In the genomic region with DNA sequence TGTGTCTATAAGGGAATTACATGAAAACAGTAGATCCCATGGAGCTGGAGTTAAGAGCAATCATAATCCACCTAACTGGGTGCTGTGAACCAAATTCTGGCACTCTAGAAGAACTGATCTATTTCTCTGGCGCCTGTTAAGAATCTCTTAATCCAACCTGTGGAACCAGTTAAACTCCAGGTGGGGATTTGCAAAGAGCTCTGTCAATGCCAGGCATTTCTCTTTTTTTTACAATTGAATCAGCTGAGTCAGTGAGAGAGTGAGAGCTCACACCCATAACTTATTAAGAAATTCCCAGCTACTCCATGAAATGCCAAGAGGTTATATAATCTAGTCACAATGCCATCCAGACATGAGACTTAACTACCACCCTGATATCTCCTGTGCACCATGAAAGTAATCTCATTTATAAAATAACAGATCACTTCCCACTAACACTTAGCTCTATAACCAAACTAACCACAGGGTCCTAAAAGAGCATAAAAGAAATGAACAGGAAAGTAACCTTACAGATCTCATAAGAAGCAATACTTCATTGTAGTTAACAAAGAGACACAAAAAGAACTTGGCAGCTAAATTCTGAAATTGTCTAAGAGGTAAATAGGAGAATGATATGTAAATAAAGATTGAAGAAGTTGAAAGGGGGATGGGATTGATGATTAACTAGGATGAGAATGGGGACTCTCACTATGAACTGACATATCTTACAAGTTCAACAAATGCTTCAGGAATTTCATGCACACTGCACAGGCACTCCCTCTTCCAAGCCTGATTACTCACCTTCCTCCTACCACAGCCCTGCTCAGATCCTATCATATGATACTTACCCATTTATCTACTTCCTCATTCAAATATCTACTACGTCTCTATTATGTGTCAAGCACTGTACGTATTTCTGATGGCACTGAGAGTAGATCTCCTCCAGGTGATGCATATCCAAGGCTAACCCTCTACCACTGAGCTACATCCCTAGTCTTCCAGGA, we compare ENCODE assay signal across 21 mouse cellular contexts. TPM values are rescaled to one million over a fixed set of nuclear protein-coding genes. Genes with fewer than 3 reads are reported as not detected.
DNase-seq lines count a peak whose midpoint lies in the region; ATAC-seq and TF ChIP-seq lines count a peak whose summit lies in the region.
"Had no signal": no experiment of that assay in that cellular context is flagged by ENCODE, and none has a peak within 500 bp of the region (broad histone marks: within the 10 kb centered on the region; RNA-seq: fewer than 3 reads in every experiment).

No protein-coding gene starts in this region.

- intact Hi-C loops in left cerebral cortex, adult 2 months (cut with DNase I) = no loop called here

- no peaks in the 10 kb centered on the region for H3K27me3 ChIP-seq in kidney, embryonic 14.5 days (ENCODE audit: control insufficient read depth, insufficient read depth, low read length)
- H3K27me3 ChIP-seq in midbrain, embryonic 15.5 days (replicated peaks) = no peaks in the 10 kb centered on the region
- H3K27me3 ChIP-seq: embryonic facial prominence, embryonic 12.5 days; neural tube, embryonic 12.5 days had no signal

- H3K4me3 ChIP-seq in kidney, embryonic 14.5 days (ENCODE audit: low read length) = no peak overlapping the region
- H3K4me3 ChIP-seq in midbrain, embryonic 15.5 days = no peak overlapping the region
- H3K4me3 ChIP-seq in left cerebral cortex, adult 2 months = no peak overlapping the region
- H3K4me3 ChIP-seq: embryonic facial prominence, embryonic 12.5 days; neural tube, embryonic 12.5 days had no signal

- 0 out of 2 replicates have a peak, but pooled peaks cover 3% of the 10 kb centered on the region for H3K36me3 ChIP-seq in kidney, embryonic 14.5 days (ENCODE audit: control insufficient read depth, insufficient read depth, low read length)
- H3K36me3 ChIP-seq in midbrain, embryonic 15.5 days (replicated peaks) = no peaks in the 10 kb centered on the region
- H3K36me3 ChIP-seq: embryonic facial prominence, embryonic 12.5 days had no signal

- WGBS in kidney, embryonic 14.5 days = 74% methylated on average over 3 of the region's 3 CpGs
- 94% methylated on average over 3 of the region's 3 CpGs for WGBS in midbrain, embryonic 15.5 days

- H3K27ac ChIP-seq in kidney, embryonic 14.5 days (ENCODE audit: low read depth, low read length) = no peak overlapping the region
- no peak overlapping the region for H3K27ac ChIP-seq in midbrain, embryonic 15.5 days
- no peak overlapping the region for H3K27ac ChIP-seq in left cerebral cortex, adult 2 months
- H3K27ac ChIP-seq: embryonic facial prominence, embryonic 12.5 days; hindbrain, embryonic 14.5 days; neural tube, embryonic 12.5 days had no signal

- no peak for TF ChIP-seq CTCF in left cerebral cortex, adult 2 months (IDR thresholded peaks at IDR 0.05)

- no peaks in the 10 kb centered on the region for H3K4me1 ChIP-seq in kidney, embryonic 14.5 days (ENCODE audit: control insufficient read depth, insufficient read depth, low read length)
- H3K4me1 ChIP-seq in midbrain, embryonic 15.5 days = no peaks in the 10 kb centered on the region
- H3K4me1 ChIP-seq: embryonic facial prominence, embryonic 12.5 days; neural tube, embryonic 12.5 days had no signal

- DNase-seq in kidney, adult 9 months = no peak
- peak; percentile 82 for DNase-seq in 416B (ENCODE audit: low read depth)
- DNase-seq in gonadal fat pad, adult 2 months (ENCODE audit: low read depth) = peak; percentile 76
- DNase-seq in c-Kit-positive CD71-positive TER-119-positive erythroid progenitor cells, embryonic 14.5 days (ENCODE audit: low spot score) = no peak
- no peak for DNase-seq in left cerebral cortex, adult 2 months (ENCODE audit: extremely low spot score in 1 of 2, low spot score in 2 of 2)
- DNase-seq: cerebellum, adult 8-10 months; gastrocnemius, postnatal 25 days; lung, adult 18-20 months; thymus, postnatal 14 days had no signal

- H3K9me3 ChIP-seq in kidney, embryonic 14.5 days (ENCODE audit: control insufficient read depth, low read length) = no peaks in the 10 kb centered on the region
- 0 out of 2 replicates have a peak, but pooled peaks cover 8% of the 10 kb centered on the region for H3K9me3 ChIP-seq in midbrain, embryonic 15.5 days
- H3K9me3 ChIP-seq: neural tube, embryonic 12.5 days had no signal

- peak; percentile 43; the same call in 1 of the 2 replicates for ATAC-seq in kidney, embryonic 14.5 days (ENCODE audit: low FRiP score, low TSS enrichment)
- 0 out of 2 replicates have a peak, but pooled peaks have one; percentile 34 for ATAC-seq in megakaryocyte-erythroid progenitor cell, adult 5-6 weeks (replicated peaks; ENCODE audit: low FRiP score, low TSS enrichment, poor library complexity, severe bottlenecking)
- no peak for ATAC-seq in midbrain, embryonic 15.5 days (replicated peaks)
- ATAC-seq: forebrain, embryonic 14.5 days had no signal

- H3K9ac ChIP-seq in kidney, embryonic 14.5 days (ENCODE audit: low read depth, low read length) = no peak overlapping the region
- H3K9ac ChIP-seq in midbrain, embryonic 15.5 days = no peak overlapping the region
- H3K9ac ChIP-seq: embryonic facial prominence, embryonic 12.5 days; hindbrain, embryonic 14.5 days; neural tube, embryonic 12.5 days had no signal

- no peak overlapping the region for H3K4me2 ChIP-seq in kidney, embryonic 14.5 days (replicated peaks; ENCODE audit: low read depth, low read length)
- H3K4me2 ChIP-seq in midbrain, embryonic 15.5 days = no peak overlapping the region
- H3K4me2 ChIP-seq: embryonic facial prominence, embryonic 12.5 days; hindbrain, embryonic 14.5 days; midbrain, embryonic 11.5 days; neural tube, embryonic 12.5 days had no signal

RNA-seq across cellular contexts. Expression of a gene that starts 12.9 kb away (rescaled TPM):
- polyA plus RNA-seq in kidney, embryonic 14.5 days (2014; fragmentation: Nextera tagmentation; extraction: Ambion mirVana) = 17.2 and 23.5 TPM in 2 replicates
- 10.6 and 12.9 TPM in 2 replicates for polyA plus RNA-seq in gonadal fat pad, adult 2 months (2012; rRNA removed)
- total RNA-seq in megakaryocyte-erythroid progenitor cell, adult 5-6 weeks (2014; fragmentation: Nextera tagmentation) = 22.6 and 23.6 TPM in 2 replicates
- total RNA-seq in megakaryocyte-erythroid progenitor cell, adult 5-6 weeks (2017) = 28.2 and 30.6 TPM in 2 replicates
- polyA plus RNA-seq in midbrain, embryonic 15.5 days (2015; fragmentation: Nextera tagmentation; extraction: Ambion mirVana) = 241 and 243 TPM in 2 replicates
- 100 to 1,000 TPM; 123 to 130 TPM for total RNA-seq in left cerebral cortex, adult 2 months (2021)

RNA-seq across cellular contexts. Expression of a gene that starts 38.1 kb away (rescaled TPM):
- polyA plus RNA-seq in kidney, embryonic 14.5 days (2014; fragmentation: Nextera tagmentation; extraction: Ambion mirVana) = 0.24 TPM in 1 of 2 replicates, not detected in the other
- polyA plus RNA-seq in gonadal fat pad, adult 2 months (2012; rRNA removed) = not detected in 2 replicates
- not detected in 2 replicates for total RNA-seq in megakaryocyte-erythroid progenitor cell, adult 5-6 weeks (2014; fragmentation: Nextera tagmentation)
- total RNA-seq in megakaryocyte-erythroid progenitor cell, adult 5-6 weeks (2017) = not detected in 2 replicates
- not detected in 2 replicates for polyA plus RNA-seq in midbrain, embryonic 15.5 days (2015; fragmentation: Nextera tagmentation; extraction: Ambion mirVana)
- not detected for total RNA-seq in left cerebral cortex, adult 2 months (2021)
- total RNA-seq: gastrocnemius, postnatal 25 days; left cerebral cortex, postnatal 25 days had no signal
- polyA plus RNA-seq: brain, embryonic 14.5 days; embryonic facial prominence, embryonic 12.5 days; forebrain, embryonic 14.5 days; heart, embryonic 14.5 days; hindbrain, embryonic 14.5 days; midbrain, embryonic 11.5 days; neural tube, embryonic 12.5 days; spleen, adult 2 months had no signal

Comparison
In these comparisons a context has a peak if more than half of its experiments do, and no peak if none do; other contexts are left out.
1. DNase-seq: peak in 416B (single experiment) and gonadal fat pad, adult 2 months (single experiment); none in kidney, adult 9 months (single experiment), c-Kit-positive CD71-positive TER-119-positive erythroid progenitor cells, embryonic 14.5 days (single experiment) and left cerebral cortex, adult 2 months (0 of 2).